ENCODE assay signal across 21 mouse cellular contexts in the genomic region with DNA sequence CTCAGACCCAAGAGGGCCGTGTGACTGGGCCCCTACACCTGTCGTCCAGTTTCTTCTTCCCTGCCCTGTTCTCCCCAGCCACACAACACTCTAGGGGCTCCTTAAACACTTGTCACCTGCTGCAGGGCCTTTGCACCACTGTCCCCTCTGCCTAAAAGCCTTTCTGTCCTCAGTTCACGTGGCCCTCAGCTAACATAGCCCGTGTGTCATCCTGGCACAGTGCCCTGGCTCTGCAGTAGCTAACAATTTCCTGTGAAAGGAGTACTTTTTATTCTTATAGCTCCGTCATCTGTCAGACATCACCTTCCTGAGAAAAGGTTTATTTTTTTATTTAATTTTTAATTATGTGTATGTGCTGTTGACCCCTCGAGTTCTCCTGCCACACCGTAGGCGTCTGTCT.
DNase-seq lines count a peak whose midpoint lies in the region; ATAC-seq and TF ChIP-seq lines count a peak whose summit lies in the region.
"Had no signal": no experiment of that assay in that cellular context is flagged by ENCODE, and none has a peak within 500 bp of the region (broad histone marks: within the 10 kb centered on the region; RNA-seq: fewer than 3 reads in every experiment).

No protein-coding gene starts in this region.

- H3K4me3 ChIP-seq in lung, embryonic 14.5 days (ENCODE audit: low read depth, low read length): no peak overlapping the region
- H3K4me3 ChIP-seq in neural tube, embryonic 15.5 days (replicated peaks): no peak overlapping the region
- no peak overlapping the region for H3K4me3 ChIP-seq in intestine, embryonic 15.5 days (replicated peaks)
- H3K4me3 ChIP-seq: erythroblast, embryonic 14.5 days; forebrain, embryonic 12.5 days; heart, embryonic 10.5 days; kidney, embryonic 15.5 days; midbrain, embryonic 10.5 days; neural tube, embryonic 12.5 days had no signal

- no peak for ATAC-seq in lung, embryonic 14.5 days (ENCODE audit: insufficient read depth)
- no peak for ATAC-seq in neural tube, embryonic 15.5 days (ENCODE audit: low FRiP score)
- no peak for ATAC-seq in intestine, embryonic 15.5 days
- ATAC-seq: hindbrain, postnatal 0 days; intestine, postnatal 0 days; Patski had no signal

- peak; percentile 61 for DNase-seq in adrenal gland, postnatal 10 days
- DNase-seq in adrenal gland, adult 18-20 months (ENCODE audit: low spot score in 2 of 2): no peak
- peak; percentile 54 for DNase-seq in lung, embryonic 14.5 days
- no peak for DNase-seq in lung, adult 18-20 months
- peak; percentile 68 for DNase-seq in adrenal gland, postnatal 14 days
- DNase-seq: cerebellum, adult 9-11 months; heart, postnatal 14 days; layer of hippocampus, adult 9-11 months; lung, postnatal 10 days; thymus, postnatal 14 days had no signal

- H3K4me1 ChIP-seq in lung, embryonic 14.5 days (ENCODE audit: insufficient read depth): no peaks in the 10 kb centered on the region
- peaks cover 3% of the 10 kb centered on the region; the same call in 1 of the 2 replicates for H3K4me1 ChIP-seq in neural tube, embryonic 15.5 days
- H3K4me1 ChIP-seq in intestine, embryonic 15.5 days (replicated peaks): no peaks in the 10 kb centered on the region
- H3K4me1 ChIP-seq: forebrain, embryonic 12.5 days; kidney, embryonic 15.5 days; neural tube, embryonic 12.5 days had no signal

- H3K27ac ChIP-seq in lung, embryonic 14.5 days (ENCODE audit: low read depth): no peak overlapping the region
- H3K27ac ChIP-seq in neural tube, embryonic 15.5 days (replicated peaks): 0 out of 2 replicates have a peak overlapping the region, but pooled peaks have one; percentile 9
- H3K27ac ChIP-seq in intestine, embryonic 15.5 days: no peak overlapping the region
- H3K27ac ChIP-seq: forebrain, embryonic 12.5 days; heart, embryonic 10.5 days; hindbrain, postnatal 0 days; kidney, embryonic 15.5 days; midbrain, embryonic 10.5 days; neural tube, embryonic 12.5 days had no signal

- no peak overlapping the region for H3K4me2 ChIP-seq in lung, embryonic 14.5 days
- H3K4me2 ChIP-seq in neural tube, embryonic 15.5 days: no peak overlapping the region
- H3K4me2 ChIP-seq in intestine, embryonic 15.5 days (replicated peaks): no peak overlapping the region
- H3K4me2 ChIP-seq: forebrain, embryonic 12.5 days; kidney, embryonic 15.5 days; neural tube, embryonic 12.5 days had no signal

- 56% methylated on average over 8 of the region's 8 CpGs for WGBS in lung, embryonic 14.5 days
- 71% methylated on average over 8 of the region's 8 CpGs for WGBS in neural tube, embryonic 15.5 days
- 72% methylated on average over 8 of the region's 8 CpGs for WGBS in intestine, embryonic 15.5 days

- H3K36me3 ChIP-seq in lung, embryonic 14.5 days (ENCODE audit: insufficient read depth): peaks cover 77% of the 10 kb centered on the region
- H3K36me3 ChIP-seq in neural tube, embryonic 15.5 days: peaks cover 58% of the 10 kb centered on the region
- H3K36me3 ChIP-seq in intestine, embryonic 15.5 days: peaks cover 12% of the 10 kb centered on the region

- TF ChIP-seq CTCF in lung, embryonic 14.5 days (IDR thresholded peaks at IDR 0.05; ENCODE audit: low read depth): no peak

- no peaks in the 10 kb centered on the region for H3K27me3 ChIP-seq in lung, embryonic 14.5 days (ENCODE audit: insufficient read depth, low read length)
- no peaks in the 10 kb centered on the region for H3K27me3 ChIP-seq in neural tube, embryonic 15.5 days (replicated peaks)
- no peaks in the 10 kb centered on the region for H3K27me3 ChIP-seq in intestine, embryonic 15.5 days (replicated peaks)
- H3K27me3 ChIP-seq: forebrain, embryonic 12.5 days; kidney, embryonic 15.5 days; neural tube, embryonic 12.5 days; Patski had no signal

- no peak overlapping the region for H3K9ac ChIP-seq in lung, embryonic 14.5 days
- no peak overlapping the region for H3K9ac ChIP-seq in neural tube, embryonic 15.5 days (replicated peaks)
- no peak overlapping the region for H3K9ac ChIP-seq in intestine, embryonic 15.5 days
- H3K9ac ChIP-seq: forebrain, embryonic 12.5 days; kidney, embryonic 15.5 days; neural tube, embryonic 12.5 days had no signal

- H3K9me3 ChIP-seq in lung, embryonic 14.5 days (ENCODE audit: low read depth, low read length): no peaks in the 10 kb centered on the region
- no peaks in the 10 kb centered on the region for H3K9me3 ChIP-seq in neural tube, embryonic 15.5 days (replicated peaks)
- H3K9me3 ChIP-seq in intestine, embryonic 15.5 days: no peaks in the 10 kb centered on the region
- H3K9me3 ChIP-seq: forebrain, embryonic 12.5 days; heart, embryonic 10.5 days; kidney, embryonic 15.5 days; neural tube, embryonic 12.5 days had no signal

Comparison
In these comparisons a context has a peak if more than half of its experiments do, and no peak if none do; other contexts are left out.
1. DNase-seq: peak in adrenal gland, postnatal 10 days (single experiment), lung, embryonic 14.5 days (single experiment) and adrenal gland, postnatal 14 days (single experiment); none in adrenal gland, adult 18-20 months (0 of 2) and lung, adult 18-20 months (0 of 2).